Mouse (Mus musculus): ENCODE results near the gene Ins2.

DNA sequence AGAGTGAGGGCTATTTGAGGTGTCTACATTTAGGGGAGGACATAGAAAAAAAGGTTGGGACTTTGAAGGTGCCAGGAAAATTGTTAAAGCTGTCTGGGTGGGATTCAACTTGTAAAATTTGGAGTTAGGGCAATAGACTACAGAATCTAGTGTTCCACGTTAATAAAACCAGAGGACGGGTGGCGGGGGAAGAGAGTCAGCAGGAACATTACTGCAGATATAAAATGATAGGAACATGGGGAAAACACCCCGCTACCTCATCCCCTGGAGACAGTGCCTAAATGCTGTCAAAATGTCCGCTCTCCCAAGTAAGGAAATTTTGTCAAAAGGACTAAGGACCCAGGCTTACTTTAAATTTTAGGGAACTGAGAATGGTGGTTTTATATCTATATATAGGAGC is 80.0 kb downstream of the Ins2 start:
- TF ChIP-seq CTCF (IDR thresholded peaks at IDR 0.05; ENCODE audit: low read depth) (no peak), EP300 (IDR thresholded peaks at IDR 0.05; ENCODE audit: low read depth) (no peak)
